Mouse (Mus musculus): ENCODE data around the gene Sik3.

GRCm38 (mm10) chr9:46173919-46174318 is 161.3 kb downstream of the Sik3 start:
- no peak for TF ChIP-seq USF1 (IDR thresholded peaks at IDR 0.05; ENCODE audit: low read depth)
- no peak for TF ChIP-seq E2F4 (IDR thresholded peaks at IDR 0.05; ENCODE audit: insufficient read depth)
- TF ChIP-seq POLR2A (IDR thresholded peaks at IDR 0.05; ENCODE audit: insufficient read length, low read depth) = no peak
- no peak for TF ChIP-seq MYOD1 (IDR thresholded peaks at IDR 0.05; ENCODE audit: control insufficient read depth in 1 of 3, insufficient read length in 2 of 3, low read depth in 2 of 3)
- TF ChIP-seq CEBPB (IDR thresholded peaks at IDR 0.05; ENCODE audit: insufficient read depth, poor library complexity, severe bottlenecking) = no peak
- TF ChIP-seq POLR2AphosphoS2 (IDR thresholded peaks at IDR 0.05; ENCODE audit: insufficient read length, low read depth) = no peak
- no peak for TF ChIP-seq MYOG (IDR thresholded peaks at IDR 0.05; ENCODE audit: control insufficient read depth in 1 of 3, insufficient read depth in 1 of 3, insufficient read length in 2 of 3, low read depth in 2 of 3)
- TF ChIP-seq TCF3 (IDR thresholded peaks at IDR 0.05; ENCODE audit: insufficient read length, low read depth) = no peak
- no peak for TF ChIP-seq TCF12 (IDR thresholded peaks at IDR 0.05; ENCODE audit: insufficient read depth, poor library complexity, severe bottlenecking)
- TF ChIP-seq MAX (IDR thresholded peaks at IDR 0.05; ENCODE audit: low read depth) = no peak
- no peak for TF ChIP-seq REST (IDR thresholded peaks at IDR 0.05; ENCODE audit: insufficient read depth, insufficient read length)
